Mouse (Mus musculus) hindbrain, embryonic 10.5 days (tissue): Measurements from ENCODE around the gene Tpp1. TPM values are rescaled to one million over a fixed set of nuclear protein-coding genes. Genes with fewer than 3 reads are reported as not detected.
A peak's percentile ranks its signal among the peaks of the same experiment; 100 is the strongest.
"Not testable (repeated sequence)": the region's sequence is repeated elsewhere in the genome, so short reads cannot be mapped to it uniquely, and the experiment has no call there.

Source experiments
- DNase-seq: peaks from one replicate; pipeline ENCODE4 v3.0.0-alpha.2; 2017; ENCODE audit warnings: low spot score
- H3K27ac ChIP-seq: fragments of 300-500 bp; sonication (generic); 2 replicates; pipeline ENCODE4 v1.5.1; 2016; ENCODE audit warnings: mild to moderate bottlenecking, moderate library complexity
- H3K27me3 ChIP-seq: fragments of 300-500 bp; sonication (generic); 2 replicates; pipeline ENCODE4 v1.6.1; 2016; ENCODE audit warnings: mild to moderate bottlenecking; ENCODE audit not compliant: poor library complexity, insufficient read depth, severe bottlenecking
- H3K36me3 ChIP-seq: fragments of 300-500 bp; sonication (generic); 2 replicates; pipeline ENCODE4 v1.6.1; 2016; ENCODE audit warnings: mild to moderate bottlenecking, moderate library complexity
- H3K4me1 ChIP-seq: fragments of 300-500 bp; sonication (generic); replicated peaks from 2 replicates; pipeline ENCODE4 v1.6.1; 2016; ENCODE audit warnings: mild to moderate bottlenecking
- H3K4me3 ChIP-seq: fragments of 300-500 bp; sonication (generic); 2 replicates; pipeline ENCODE4 v1.5.1; 2016; ENCODE audit warnings: mild to moderate bottlenecking, moderate library complexity
- H3K9me3 ChIP-seq: fragments of 300-500 bp; sonication (generic); 2 replicates; pipeline ENCODE4 v1.6.1; 2016; ENCODE audit warnings: mild to moderate bottlenecking, moderate library complexity
- WGBS: fragments of 180-500 bp; shearing (Covaris S2); methylation state at CpG from one replicate; pipeline ENCODE4 v1.1.7; 2016; 5-methylcytosine and 5-hydroxymethylcytosine counted together
- polyA plus RNA-seq: library from polyadenylated mRNA; unstranded; fragments of >200 nt; fragmentation: Nextera tagmentation; extraction: Ambion mirVana; gene quantifications from 2 replicates; pipeline ENCODE4 v1.2.1, GENCODE M21; 2016

Tpp1 gene
- polyA plus RNA-seq, 1 experiment from 2014 or later, result 57.8 TPM

GRCm38 (mm10) chr7:105752716-105753115, 681 bp upstream of the Tpp1 start:
- WGBS, result 82% methylated on average over 2 of the region's 2 CpGs
- DNase-seq, result no peak

GRCm38 (mm10) chr7:105747776-105748175, 4.3 kb downstream of the Tpp1 start:
- H3K4me3 ChIP-seq, result no peak overlapping the region
- H3K27ac ChIP-seq, result no peak overlapping the region
- H3K36me3 ChIP-seq, result peaks cover 45% of the 10 kb centered on the region
- no peaks in the 10 kb centered on the region for H3K9me3 ChIP-seq
- no peaks in the 10 kb centered on the region for H3K27me3 ChIP-seq
- H3K4me1 ChIP-seq, result peaks cover 40% of the 10 kb centered on the region
- 83% methylated on average over 2 of the region's 2 CpGs for WGBS
- no peak for DNase-seq

More at GRCm38 (mm10) chr7:105752716-105753115, 681 bp upstream of the Tpp1 start:
- Histone ChIP-seq H3K9me3 (no peaks in the 10 kb centered on the region), H3K36me3 (peaks cover 76% of the 10 kb centered on the region), H3K27me3 (no peaks in the 10 kb centered on the region), H3K4me1 (peaks cover 19% of the 10 kb centered on the region), H3K27ac (no peak overlapping the region), H3K4me3 (no peak overlapping the region)

GRCm38 (mm10) chr7:105743926-105744590, 8.0 kb downstream of the Tpp1 start, which contains the start of gene Taf10:
Gene Taf10 (minus strand): TSS chr7:105744361.
- Histone ChIP-seq H3K27me3 (no peaks in the 10 kb centered on the region), H3K27ac (peak within 1 kb of the TSS; percentile 95), H3K36me3 (peaks cover 65% of the 10 kb centered on the region), H3K9me3 (no peaks in the 10 kb centered on the region), H3K4me3 (peak within 1 kb of the TSS; percentile 97), H3K4me1 (peaks cover 29% of the 10 kb centered on the region)
- under 1% methylated on average over 67 of the region's 67 CpGs for WGBS
- peak; percentile 92 for DNase-seq

- H3K9me3 ChIP-seq, H3K27me3 ChIP-seq, DNase-seq: not testable (repeated sequence)
- H3K36me3 ChIP-seq, result peaks cover 59% of the 10 kb centered on the region
- H3K4me1 ChIP-seq, result peaks cover 36% of the 10 kb centered on the region
- peak overlapping the region; percentile 97 for H3K4me3 ChIP-seq
- 39% methylated on average over 20 of the region's 20 CpGs for WGBS
- peak overlapping the region; percentile 95 for H3K27ac ChIP-seq
These were observed 8.6 kb downstream of the Tpp1 start for GRCm38 (mm10) chr7:105743246-105743925.

DNA sequence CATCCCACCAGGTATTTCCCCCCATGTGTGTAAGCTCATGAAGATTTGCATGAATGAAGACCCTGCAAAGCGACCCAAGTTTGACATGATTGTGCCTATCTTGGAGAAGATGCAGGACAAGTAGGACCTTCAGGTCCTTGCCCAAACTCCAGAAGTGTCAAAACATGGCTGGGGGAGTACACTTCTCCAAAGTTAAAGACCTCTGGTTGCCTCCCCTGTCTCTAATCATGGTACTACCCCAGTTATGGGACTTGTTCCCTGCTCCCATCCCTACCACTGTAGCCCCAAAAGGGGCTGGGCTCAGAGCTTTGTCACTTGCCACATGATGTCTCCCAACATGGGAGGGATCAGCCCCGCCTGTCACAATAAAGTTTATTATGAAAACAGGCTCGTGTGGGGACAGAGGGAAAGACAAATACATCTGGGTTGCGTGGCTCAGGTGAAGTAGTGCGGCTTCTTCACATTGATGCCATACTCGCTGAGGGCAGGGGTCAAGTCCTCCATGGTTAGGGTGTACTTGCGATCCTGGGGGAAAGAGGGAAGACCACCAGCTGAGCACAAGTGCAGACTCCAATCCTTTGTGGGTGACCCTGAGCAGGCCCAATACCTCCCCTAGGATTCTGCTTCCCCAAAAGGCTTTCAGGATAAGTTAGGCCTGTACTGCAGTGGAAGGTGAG, 9.4 kb downstream of the Tpp1 start:
- Histone ChIP-seq H3K36me3 (peaks cover 52% of the 10 kb centered on the region), H3K4me3 (peak overlapping the region; percentile 97; the same call in 1 of the 2 replicates), H3K4me1 (peaks cover 43% of the 10 kb centered on the region)
- WGBS, result 82% methylated on average over 7 of the region's 7 CpGs
- not testable (repeated sequence) for H3K27ac ChIP-seq, H3K9me3 ChIP-seq, H3K27me3 ChIP-seq, DNase-seq

- no peaks in the 10 kb centered on the region for H3K9me3 ChIP-seq
- H3K27ac ChIP-seq, result no peak overlapping the region
- 93% methylated on average over 9 of the region's 9 CpGs for WGBS
- no peak overlapping the region for H3K4me3 ChIP-seq
- no peaks in the 10 kb centered on the region for H3K27me3 ChIP-seq
- peaks cover 46% of the 10 kb centered on the region for H3K36me3 ChIP-seq
- peaks cover 49% of the 10 kb centered on the region for H3K4me1 ChIP-seq
- DNase-seq, result no peak
These were observed 10.1 kb downstream of the Tpp1 start for GRCm38 (mm10) chr7:105741978-105742377.

DNA sequence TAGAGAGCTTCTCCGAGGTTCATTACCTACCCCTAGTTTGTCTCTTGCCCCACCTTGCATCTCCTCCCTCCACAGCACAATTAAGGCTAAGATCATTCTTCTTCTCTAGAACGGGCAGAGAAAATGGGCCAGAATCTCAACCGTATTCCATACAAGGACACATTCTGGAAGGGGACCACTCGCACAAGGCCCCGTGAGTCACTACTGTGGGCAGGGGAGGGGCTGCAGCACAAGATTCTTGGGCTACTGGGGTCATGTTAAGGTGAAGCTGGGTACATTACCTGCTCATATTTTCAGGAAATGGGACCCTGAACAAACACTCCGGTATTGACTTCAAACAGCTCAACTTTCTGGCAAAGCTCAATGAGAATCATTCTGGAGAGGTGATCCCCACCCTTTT, 11.2 kb downstream of the Tpp1 start:
- Histone ChIP-seq H3K4me1 (peaks cover 51% of the 10 kb centered on the region), H3K4me3 (no peak overlapping the region), H3K27me3 (no peaks in the 10 kb centered on the region), H3K27ac (no peak overlapping the region), H3K36me3 (peaks cover 37% of the 10 kb centered on the region), H3K9me3 (no peaks in the 10 kb centered on the region)
- DNase-seq, result no peak
- 93% methylated on average over 6 of the region's 6 CpGs for WGBS

DNA sequence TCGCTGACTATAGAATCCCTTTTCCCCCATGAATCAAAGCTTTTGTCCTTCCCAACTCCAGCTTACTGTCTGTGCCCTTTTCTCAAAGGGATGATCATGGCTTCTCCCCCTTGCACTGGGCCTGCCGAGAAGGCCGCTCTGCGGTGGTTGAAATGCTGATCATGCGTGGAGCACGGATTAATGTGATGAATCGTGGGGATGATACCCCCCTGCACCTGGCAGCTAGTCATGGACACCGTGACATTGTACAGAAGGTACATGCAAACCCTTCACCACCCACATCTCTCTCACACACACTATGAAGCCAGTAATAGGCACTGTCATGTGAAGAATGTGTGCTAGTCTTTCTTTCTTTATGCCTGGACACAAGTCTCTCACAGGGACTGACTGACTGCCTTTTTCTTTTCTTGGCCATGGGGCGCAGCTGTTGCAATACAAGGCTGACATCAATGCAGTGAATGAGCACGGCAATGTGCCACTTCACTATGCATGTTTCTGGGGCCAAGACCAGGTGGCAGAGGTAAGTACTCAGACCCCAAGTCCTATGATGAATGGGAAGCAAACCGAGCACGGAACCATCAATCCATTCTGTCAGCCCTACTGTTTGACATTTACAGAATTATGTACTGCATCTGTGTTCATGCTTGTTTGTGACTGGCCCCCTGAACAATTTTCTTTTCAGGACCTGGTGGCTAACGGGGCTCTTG, 11.8 kb downstream of the Tpp1 start:
- DNase-seq, result no peak
- no peaks in the 10 kb centered on the region for H3K27me3 ChIP-seq
- 89% methylated on average over 13 of the region's 13 CpGs for WGBS

DNA sequence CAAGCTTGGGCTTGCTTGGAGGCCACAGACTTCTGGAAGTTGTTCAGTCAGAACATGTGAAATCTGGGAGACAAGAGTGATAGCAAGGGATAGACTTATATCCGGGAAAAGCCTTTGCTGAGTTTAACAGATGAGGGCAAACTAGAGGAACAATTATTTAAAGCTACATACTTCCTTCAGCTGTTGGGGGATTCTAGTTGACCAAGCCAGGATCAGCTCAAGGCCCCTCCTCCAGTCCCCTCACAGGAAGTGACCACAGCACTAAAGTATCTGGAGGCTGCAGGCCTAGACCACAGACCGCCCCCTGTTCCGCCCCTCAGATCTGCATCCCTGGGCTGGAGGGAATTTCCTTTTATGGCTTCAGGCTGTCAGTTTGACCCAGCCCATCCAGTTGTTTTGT, 13.1 kb downstream of the Tpp1 start:
- DNase-seq, result peak; percentile 51
- peaks cover 46% of the 10 kb centered on the region for H3K36me3 ChIP-seq
- H3K4me1 ChIP-seq, result peaks cover 53% of the 10 kb centered on the region
- H3K4me3 ChIP-seq, result peak overlapping the region; percentile 26; the same call in 1 of the 2 replicates
- no peaks in the 10 kb centered on the region for H3K27me3 ChIP-seq
- H3K9me3 ChIP-seq, result no peaks in the 10 kb centered on the region
- 29% methylated on average over 3 of the region's 3 CpGs for WGBS
- peak overlapping the region; percentile 70 for H3K27ac ChIP-seq

More for the DNA sequence above, 11.8 kb downstream of the Tpp1 start:
- Histone ChIP-seq H3K4me1 (peaks cover 57% of the 10 kb centered on the region), H3K4me3 (no peak overlapping the region), H3K36me3 (peaks cover 37% of the 10 kb centered on the region), H3K27ac (no peak overlapping the region), H3K9me3 (no peaks in the 10 kb centered on the region)

DNA sequence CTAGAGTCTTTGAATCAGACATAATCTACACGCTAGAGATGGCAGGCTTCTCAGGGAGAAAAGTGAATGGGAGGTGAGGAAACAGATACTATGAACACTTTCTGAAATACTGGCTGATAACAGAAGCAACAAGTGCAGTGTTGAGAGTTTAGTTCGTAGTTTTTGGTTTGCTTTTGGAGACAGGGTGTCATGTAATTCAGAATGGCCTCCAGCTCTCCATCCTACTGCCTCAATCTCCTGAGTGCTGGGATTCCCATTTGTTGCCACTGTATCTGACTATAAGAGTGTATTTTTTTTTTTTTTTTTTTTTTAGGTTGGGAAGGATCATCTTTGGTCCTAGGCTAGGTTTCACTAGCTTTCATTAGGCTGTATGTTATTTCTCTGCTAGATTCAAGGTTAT, 13.7 kb downstream of the Tpp1 start:
- no peak for DNase-seq
- WGBS, result 84% methylated on average over 2 of the region's 2 CpGs
- Histone ChIP-seq H3K27me3 (no peaks in the 10 kb centered on the region), H3K36me3 (peaks cover 52% of the 10 kb centered on the region), H3K4me3 (peak overlapping the region; percentile 89; the same call in 1 of the 2 replicates), H3K4me1 (peaks cover 47% of the 10 kb centered on the region), H3K27ac (no peak overlapping the region), H3K9me3 (no peaks in the 10 kb centered on the region)

GRCm38 (mm10) chr7:105737648-105738047, 14.4 kb downstream of the Tpp1 start:
- 35% methylated on average over 3 of the region's 3 CpGs for WGBS
- Histone ChIP-seq H3K27me3 (no peaks in the 10 kb centered on the region), H3K36me3 (peaks cover 54% of the 10 kb centered on the region), H3K4me3 (peak overlapping the region; percentile 89), H3K4me1 (peaks cover 42% of the 10 kb centered on the region), H3K27ac (peak overlapping the region; percentile 96; the same call in 1 of the 2 replicates), H3K9me3 (no peaks in the 10 kb centered on the region)
- DNase-seq, result no peak

DNA sequence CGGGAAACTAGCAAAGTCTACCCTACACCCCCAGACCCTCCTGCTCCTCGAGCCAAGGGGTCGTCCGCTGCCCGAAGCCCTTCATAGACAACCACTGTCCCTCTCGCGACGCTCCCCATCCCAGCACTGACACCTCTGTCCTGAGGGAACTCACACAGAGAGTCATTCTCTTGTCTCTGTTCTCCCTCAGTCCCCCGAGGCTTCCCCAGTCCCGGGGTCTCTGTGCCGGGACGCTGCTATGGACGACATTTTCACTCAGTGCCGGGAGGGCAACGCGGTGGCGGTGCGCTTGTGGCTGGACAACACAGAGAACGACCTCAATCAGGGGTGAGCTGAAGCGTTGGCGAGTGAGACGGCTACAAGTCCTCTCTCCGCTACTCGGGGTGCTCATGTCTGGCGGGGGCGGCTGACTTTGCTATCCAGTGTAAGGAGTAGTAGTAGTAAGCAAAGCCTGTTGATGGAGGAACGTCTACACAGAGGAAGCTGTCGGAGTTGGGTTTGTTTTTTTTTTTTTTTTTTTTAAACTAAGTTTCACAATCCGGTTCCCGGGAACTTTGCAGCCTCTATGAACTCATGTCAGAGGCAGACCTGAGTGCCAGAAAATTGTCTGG, 15.0 kb downstream of the Tpp1 start, which contains the start of gene Rrp8:
Gene Rrp8 (minus strand): TSS at position 475 of the 611 bp plus-strand sequence.
- Histone ChIP-seq H3K9me3 (no peaks in the 10 kb centered on the region), H3K4me3 (peak within 1 kb of the TSS; percentile 89), H3K27ac (peak within 1 kb of the TSS; percentile 96), H3K4me1 (peaks cover 42% of the 10 kb centered on the region), H3K27me3 (no peaks in the 10 kb centered on the region), H3K36me3 (peaks cover 54% of the 10 kb centered on the region)
- under 1% methylated on average over 30 of the region's 30 CpGs for WGBS
- no peak for DNase-seq
